Mouse (Mus musculus) liver, postnatal 0 days (tissue): ENCODE results near the gene Dnm1l. TPM values are rescaled to one million over a fixed set of nuclear protein-coding genes. Genes with fewer than 3 reads are reported as not detected.

Experiments
- ATAC-seq: fragments of 200-750 bp; cut with Nextera tagmentation; 2 replicates; pipeline ENCODE4 v1.8.0; 2017; ENCODE audit warnings: mild to moderate bottlenecking, moderate library complexity
- DNase-seq: peaks from one replicate; pipeline ENCODE4 v3.0.0-alpha.2; 2016
- H3K27ac ChIP-seq: fragments of 300-500 bp; sonication (generic); 2 replicates; pipeline ENCODE4 v1.5.1; 2014; ENCODE audit warnings: antibody characterized with exemption, moderate library complexity, mild to moderate bottlenecking, low read depth
- H3K27me3 ChIP-seq: fragments of 300-500 bp; sonication (generic); 2 replicates; pipeline ENCODE4 v1.6.1; 2014; ENCODE audit warnings: low read length, control low read depth, mixed read lengths; ENCODE audit not compliant: insufficient read depth
- H3K36me3 ChIP-seq: fragments of 300-500 bp; sonication (generic); replicated peaks from 2 replicates; pipeline ENCODE4 v1.6.1; 2014; ENCODE audit warnings: mild to moderate bottlenecking, control low read depth, low read length, moderate library complexity, mixed read lengths; ENCODE audit not compliant: insufficient read depth
- H3K4me1 ChIP-seq: fragments of 300-500 bp; sonication (generic); 2 replicates; pipeline ENCODE4 v1.6.1; 2014; ENCODE audit warnings: antibody characterized with exemption, mild to moderate bottlenecking, control low read depth; ENCODE audit not compliant: insufficient read depth
- H3K4me2 ChIP-seq: fragments of 300-500 bp; sonication (generic); 2 replicates; pipeline ENCODE4 v1.6.1; 2014; ENCODE audit warnings: low read depth, mild to moderate bottlenecking, low read length, moderate library complexity, mixed read lengths
- H3K4me3 ChIP-seq: fragments of 300-500 bp; sonication (generic); 2 replicates; pipeline ENCODE4 v1.5.1; 2014; ENCODE audit warnings: low read depth, low read length
- H3K9ac ChIP-seq: fragments of 300-500 bp; sonication (generic); replicated peaks from 2 replicates; pipeline ENCODE4 v1.6.1; 2014; ENCODE audit warnings: mild to moderate bottlenecking, moderate library complexity
- H3K9me3 ChIP-seq: fragments of 300-500 bp; sonication (generic); 2 replicates; pipeline ENCODE4 v1.6.1; 2016; ENCODE audit warnings: mild to moderate bottlenecking, control low read depth, low read length, mixed read lengths
- CTCF ChIP-seq: sonication (generic); IDR thresholded peaks from 2 replicates; pipeline ENCODE4 v1.5.1; 2016; ENCODE audit warnings: antibody characterized with exemption, low read depth
- EP300 ChIP-seq: IDR thresholded peaks from 2 replicates; pipeline ENCODE4 v1.6.1; 2016; ENCODE audit warnings: antibody characterized with exemption, low read depth, mild to moderate bottlenecking
- WGBS: fragments of 180-500 bp; shearing (Covaris S2); extraction: QIAGEN DNeasy Blood & Tissue Kit; methylation state at CpG from one replicate; pipeline ENCODE4 v1.1.7; 2014; ENCODE audit not compliant: insufficient replicate concordance; 5-methylcytosine and 5-hydroxymethylcytosine counted together
- polyA plus RNA-seq: library from polyadenylated mRNA; unstranded; fragments of >200 nt; fragmentation: Nextera tagmentation; extraction: Ambion mirVana; gene quantifications from 2 replicates; pipeline ENCODE4 v1.2.1, GENCODE M21; 2015

The Dnm1l gene
- polyA plus RNA-seq, 1 experiment from 2014 or later: 18.8 TPM

DNA sequence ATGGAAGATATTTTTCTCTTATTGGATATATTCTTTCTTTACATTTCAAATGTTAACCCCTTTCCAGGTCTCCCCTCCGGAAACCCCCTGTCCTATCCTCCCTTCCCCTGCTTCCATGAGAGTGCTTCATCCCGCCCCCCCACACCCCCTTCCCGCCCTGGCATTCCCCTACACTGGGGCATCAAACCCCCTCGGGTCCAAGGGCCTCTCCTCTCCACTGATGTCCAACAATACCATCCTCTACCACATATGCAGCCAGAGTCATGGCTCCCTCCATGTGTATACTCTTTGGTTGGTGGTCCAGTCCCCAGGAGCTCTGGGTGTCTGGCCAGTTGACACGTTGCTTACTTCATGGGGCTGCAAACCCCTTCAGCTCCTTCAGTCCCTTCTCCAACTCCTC, 47.4 kb downstream of the Dnm1l start:
- Histone ChIP-seq H3K36me3 (peaks cover 45% of the 10 kb centered on the region), H3K27me3 (no peaks in the 10 kb centered on the region), H3K4me3 (no peak overlapping the region), H3K9me3 (no peaks in the 10 kb centered on the region), H3K4me1 (no peaks in the 10 kb centered on the region), H3K9ac (no peak overlapping the region), H3K4me2 (no peak overlapping the region), H3K27ac (no peak overlapping the region)
- 90% methylated on average over 5 of the region's 5 CpGs for whole genome bisulfite sequencing
- ATAC-seq: no peak
- no peak for TF ChIP-seq EP300
- TF ChIP-seq CTCF: no peak
- no peak for DNase-seq

DNA sequence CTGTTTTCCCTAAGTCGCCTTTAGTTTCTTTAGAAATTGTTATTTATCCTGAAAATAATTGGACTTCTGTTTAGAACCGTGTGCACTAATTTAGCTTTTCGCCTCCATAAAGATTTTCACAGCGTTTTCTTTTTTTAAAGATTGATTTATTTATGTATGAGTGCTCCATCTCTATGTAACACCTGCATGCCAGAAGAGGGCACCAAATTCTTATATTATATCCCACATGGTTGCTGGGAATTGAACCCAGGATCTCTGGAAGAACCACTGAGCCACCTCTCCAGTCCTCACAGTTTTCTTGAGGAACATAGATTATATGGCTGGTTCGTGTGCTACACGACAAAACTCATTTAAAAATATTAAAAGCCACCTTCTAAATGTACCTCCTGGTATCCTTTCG, 54.9 kb downstream of the Dnm1l start:
- H3K4me2 ChIP-seq: peak overlapping the region; percentile 92
- H3K27ac ChIP-seq: no peak overlapping the region; the same call in 1 of the 2 replicates
- peaks cover 19% of the 10 kb centered on the region for H3K36me3 ChIP-seq
- peaks cover 4% of the 10 kb centered on the region for H3K4me1 ChIP-seq
- TF ChIP-seq EP300 (no peak), CTCF (peak; percentile 41; the same call in 1 of the 2 replicates)
- WGBS: 17% methylated on average over 7 of the region's 7 CpGs
- H3K9ac ChIP-seq: peak overlapping the region; percentile 82
- H3K4me3 ChIP-seq: peak overlapping the region; percentile 84
- ATAC-seq (no peak), DNase-seq (no peak)
- no peaks in the 10 kb centered on the region for H3K27me3 ChIP-seq
- H3K9me3 ChIP-seq: no peaks in the 10 kb centered on the region

DNA sequence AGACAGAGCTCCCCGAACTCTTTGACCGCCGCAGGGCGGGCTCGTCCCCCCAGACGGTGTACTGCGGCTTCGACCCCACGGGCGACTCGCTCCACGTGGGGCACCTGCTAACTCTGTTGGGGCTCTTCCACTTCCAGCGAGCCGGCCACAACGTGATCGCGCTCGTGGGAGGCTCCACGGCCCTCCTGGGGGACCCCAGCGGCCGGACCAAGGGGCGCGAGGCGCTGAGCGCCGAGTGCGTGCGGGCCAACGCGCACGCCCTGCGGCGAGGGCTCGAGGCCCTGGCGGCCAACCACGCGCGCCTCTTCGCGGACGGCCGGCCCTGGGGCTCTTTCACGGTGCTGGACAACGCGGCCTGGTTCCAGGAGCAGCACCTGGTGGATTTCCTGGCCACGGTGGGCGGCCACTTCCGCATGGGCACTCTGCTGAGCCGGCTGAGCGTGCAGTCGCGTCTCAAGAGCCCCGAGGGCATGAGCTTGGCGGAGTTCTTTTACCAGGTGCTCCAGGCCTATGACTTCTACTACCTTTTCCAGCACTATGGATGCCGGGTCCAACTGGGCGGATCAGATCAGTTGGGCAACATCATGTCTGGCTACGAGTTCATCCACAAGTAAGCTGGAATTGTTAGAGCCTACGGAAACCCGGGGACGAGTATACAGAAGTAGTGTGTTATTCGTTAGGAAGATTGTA, 55.5 kb downstream of the Dnm1l start:
- Histone ChIP-seq H3K27ac (peak overlapping the region; percentile 91), H3K27me3 (no peaks in the 10 kb centered on the region), H3K4me3 (peak overlapping the region; percentile 84), H3K9me3 (no peaks in the 10 kb centered on the region), H3K36me3 (peaks cover 17% of the 10 kb centered on the region), H3K4me2 (peak overlapping the region; percentile 92), H3K9ac (peak overlapping the region; percentile 82), H3K4me1 (peaks cover 4% of the 10 kb centered on the region)
- under 1% methylated on average over 60 of the region's 61 CpGs for WGBS
- DNase-seq (peak; percentile 63), ATAC-seq (peak; percentile 63)
- no peak for TF ChIP-seq CTCF
- no peak for TF ChIP-seq EP300

DNA sequence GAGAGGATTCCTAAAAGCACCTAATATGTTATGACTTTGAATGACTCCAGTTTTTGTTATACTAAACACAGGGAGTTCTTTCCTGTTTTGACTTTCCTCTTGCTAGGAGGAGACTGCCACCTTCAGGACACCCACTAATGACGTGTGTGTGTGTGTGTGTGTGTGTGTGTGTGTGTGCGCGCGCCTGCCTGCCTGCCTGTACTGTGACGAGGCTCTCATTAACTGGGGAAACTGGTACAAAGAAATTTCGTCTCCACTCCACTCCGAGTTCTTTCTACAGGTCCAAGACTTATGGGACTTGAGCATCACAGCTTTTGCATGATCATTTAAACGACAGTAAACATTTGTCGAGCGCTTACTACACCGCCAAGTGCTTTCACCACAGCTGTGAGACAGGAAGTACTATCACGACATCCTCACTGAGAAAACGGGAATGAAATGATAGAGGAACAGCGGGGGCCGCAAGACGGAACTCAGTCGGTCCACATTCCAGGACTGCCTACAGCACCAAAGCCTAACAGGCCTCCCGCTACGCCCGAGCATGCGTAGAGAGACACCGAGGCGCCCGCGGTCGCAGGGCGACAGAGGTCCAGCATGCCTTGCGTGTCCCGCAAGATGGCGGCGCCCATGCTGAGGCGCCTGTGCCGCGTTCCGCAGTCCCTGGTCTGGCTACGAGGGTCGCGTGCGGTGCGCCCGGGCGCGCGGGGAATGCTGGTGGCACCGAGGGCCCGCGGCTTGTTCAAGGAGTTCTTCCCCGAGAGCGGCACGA, 56.2 kb downstream of the Dnm1l start, which contains the start of gene Yars2:
Gene Yars2, plus strand, starts transcription at position 597 of the 769 bp plus-strand sequence.
- Histone ChIP-seq H3K9me3 (no peaks in the 10 kb centered on the region), H3K9ac (peak within 1 kb of the TSS; percentile 82), H3K36me3 (peaks cover 11% of the 10 kb centered on the region), H3K4me3 (peak within 1 kb of the TSS; percentile 84), H3K27ac (peak within 1 kb of the TSS; percentile 91), H3K4me1 (peaks cover 4% of the 10 kb centered on the region), H3K27me3 (no peaks in the 10 kb centered on the region), H3K4me2 (peak within 1 kb of the TSS; percentile 92)
- DNase-seq (peak; percentile 90), ATAC-seq (peak; percentile 98)
- WGBS: under 1% methylated on average over 46 of the region's 50 CpGs
- TF ChIP-seq CTCF (peak; percentile 89), EP300 (no peak)

DNA sequence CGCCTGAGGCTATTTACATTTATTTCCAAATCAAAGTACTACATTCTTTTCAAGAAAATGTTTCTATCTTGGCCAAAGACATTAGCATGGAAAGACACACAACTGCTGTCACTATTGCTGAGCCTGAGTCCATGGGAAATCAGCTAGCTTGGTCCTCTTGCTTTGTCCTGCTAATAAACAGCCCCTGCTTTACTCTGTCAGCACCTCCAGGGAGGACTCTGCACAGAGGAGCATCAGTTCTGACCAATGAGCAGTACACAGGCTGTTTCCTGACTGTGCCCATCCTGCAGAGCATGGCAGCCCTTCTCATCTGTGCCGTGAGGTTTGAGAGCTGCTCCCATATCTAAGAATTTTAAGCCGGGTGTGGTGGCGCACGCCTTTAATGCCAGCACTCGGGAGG, 85.0 kb downstream of the Dnm1l start:
- Histone ChIP-seq H3K27me3 (no peaks in the 10 kb centered on the region), H3K27ac (no peak overlapping the region), H3K4me2 (no peak overlapping the region), H3K9ac (no peak overlapping the region), H3K36me3 (0 out of 2 replicates have a peak, but pooled peaks cover 2% of the 10 kb centered on the region), H3K9me3 (no peaks in the 10 kb centered on the region), H3K4me1 (no peaks in the 10 kb centered on the region), H3K4me3 (no peak overlapping the region)
- DNase-seq: no peak
- ATAC-seq: no peak
- no peak for TF ChIP-seq CTCF
- TF ChIP-seq EP300: no peak
- 85% methylated on average over 6 of the region's 6 CpGs for WGBS

DNA sequence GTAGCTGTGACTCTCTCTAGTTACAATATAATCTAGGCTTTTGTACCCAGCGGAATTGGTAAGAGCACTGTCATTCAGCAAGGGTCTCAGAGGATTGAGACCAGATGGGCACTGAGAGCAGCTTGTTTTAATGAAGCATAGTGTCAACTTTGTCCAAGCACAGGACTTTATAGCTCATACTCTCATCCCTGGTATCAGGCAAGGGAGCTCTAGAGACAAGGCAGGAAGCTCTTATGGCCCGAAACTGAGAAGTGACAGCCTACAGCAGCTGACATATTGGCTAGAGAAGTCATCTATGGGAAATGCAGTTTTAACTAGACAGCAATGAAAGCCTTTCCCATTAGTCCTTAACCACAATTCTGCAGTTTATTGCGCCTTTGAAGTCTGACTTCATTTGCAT, 85.8 kb downstream of the Dnm1l start:
- no peak for TF ChIP-seq EP300
- TF ChIP-seq CTCF: no peak
- ATAC-seq: no peak
- Histone ChIP-seq H3K9ac (no peak overlapping the region), H3K9me3 (no peaks in the 10 kb centered on the region), H3K36me3 (0 out of 2 replicates have a peak, but pooled peaks cover 2% of the 10 kb centered on the region), H3K4me2 (no peak overlapping the region), H3K4me1 (no peaks in the 10 kb centered on the region), H3K27me3 (no peaks in the 10 kb centered on the region), H3K4me3 (no peak overlapping the region), H3K27ac (no peak overlapping the region)
- 67% methylated on average over 3 of the region's 3 CpGs for WGBS
- no peak for DNase-seq
